Mouse (Mus musculus) megakaryocyte-erythroid progenitor cell, adult 5-6 weeks (primary cell): ENCODE results near the gene Ifi27l2b. TPM values are rescaled to one million over a fixed set of nuclear protein-coding genes. Genes with fewer than 3 reads are reported as not detected.
"Not testable (repeated sequence)": the region's sequence is repeated elsewhere in the genome, so short reads cannot be mapped to it uniquely, and the experiment has no call there.

Experiments
- ATAC-seq: replicated peaks from 2 replicates; pipeline ENCODE4 v1.8.0; 2016; ENCODE audit warnings: mild to moderate bottlenecking, inconsistent platforms; ENCODE audit not compliant: severe bottlenecking, poor library complexity, low FRiP score, low TSS enrichment
- total RNA-seq, 2 experiments: library from RNA; stranded (forward) in 1 of 2; stranded (reverse) in 1 of 2; fragments of 200-1000, 215-1000 nt in 1 of 2; fragments of >200 nt in 1 of 2; fragmentation: Nextera tagmentation in 1 of 2; gene quantifications; 2 replicates each; pipeline ENCODE4 v1.2.3; 2014 to 2017

Ifi27l2b gene
- total RNA-seq, 2 experiments from 2014 or later, result not detected

GRCm38 (mm10) chr12:103444261-103444660, 12.8 kb downstream of the Ifi27l2b start:
- ATAC-seq, result not testable (repeated sequence)

DNA sequence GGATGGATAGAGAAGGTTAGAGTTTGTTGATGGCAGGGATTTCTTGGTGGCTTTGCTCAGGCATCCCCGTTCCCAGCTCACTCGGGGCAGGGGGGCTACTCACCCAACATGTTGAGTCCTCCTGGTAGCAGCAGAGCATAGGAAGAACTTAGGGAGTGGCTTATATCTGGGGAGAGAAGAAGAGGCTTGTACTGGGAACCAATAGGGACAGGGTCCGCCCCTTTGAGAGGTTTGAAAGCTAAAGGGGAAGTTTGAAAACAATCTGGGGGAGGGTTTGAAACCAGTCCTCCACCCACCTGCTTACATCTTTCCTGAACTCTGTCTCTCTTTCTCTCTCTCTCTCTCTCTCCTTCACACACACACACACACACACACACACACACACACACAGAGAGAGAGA, 13.5 kb downstream of the Ifi27l2b start, which contains the start of gene Ifi27l2a:
Ifi27l2a (minus strand) TSS at position 157 of the 400 bp plus-strand sequence.
- peak; percentile 42; the same call in 1 of the 2 replicates for ATAC-seq

DNA sequence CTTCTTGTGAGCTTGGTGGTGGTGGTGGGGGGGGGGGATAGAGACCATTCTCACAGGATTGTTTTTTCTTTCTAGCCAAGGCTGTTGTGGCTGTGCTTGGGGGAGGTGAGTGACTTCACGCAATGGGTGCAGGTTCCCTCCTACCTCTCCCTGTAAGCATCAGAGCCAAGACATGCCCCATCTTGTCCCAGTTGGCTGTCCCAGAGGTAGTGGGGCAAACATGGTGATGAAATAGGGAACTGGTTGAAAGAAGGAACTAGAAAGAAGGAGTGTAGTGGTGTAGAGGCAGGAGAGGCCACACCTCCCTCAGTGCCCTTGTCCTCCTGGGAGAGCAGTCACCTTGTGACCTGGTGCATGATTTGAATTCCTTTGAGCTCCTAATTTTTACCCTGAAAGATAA, 19.4 kb downstream of the Ifi27l2b start:
- no peak for ATAC-seq

GRCm38 (mm10) chr12:103434861-103435260, 22.2 kb downstream of the Ifi27l2b start:
- ATAC-seq, result no peak

- ATAC-seq, result peak; percentile 97
Measured at GRCm38 (mm10) chr12:103433986-103434731, 22.9 kb downstream of the Ifi27l2b start, which contains the start of gene Ifi27. Gene Ifi27, plus strand, starts transcription at chr12:103434211.

- no peak for ATAC-seq
Measured at GRCm38 (mm10) chr12:103433430-103433829, 23.6 kb downstream of the Ifi27l2b start.

DNA sequence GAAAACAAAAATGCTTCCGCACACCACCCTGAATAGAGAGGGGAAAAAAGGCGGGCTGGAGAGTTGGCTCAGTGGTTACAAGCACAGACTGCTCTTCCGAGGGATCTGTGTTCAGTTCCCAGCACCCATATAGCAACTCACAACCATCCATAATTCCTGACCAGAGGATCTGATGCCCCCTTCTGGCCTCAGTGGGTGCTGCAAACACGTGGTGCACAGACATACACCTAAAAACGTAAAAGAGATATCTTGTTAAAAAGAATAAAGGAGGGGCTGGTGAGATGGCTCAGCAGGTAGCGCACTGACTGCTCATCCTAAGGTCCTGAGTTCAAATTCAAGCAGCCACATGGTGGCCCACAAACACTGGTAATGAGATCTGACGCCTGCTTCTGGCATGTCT, 30.3 kb downstream of the Ifi27l2b start:
- ATAC-seq, result no peak

GRCm38 (mm10) chr12:103425729-103426470, 31.1 kb downstream of the Ifi27l2b start, which contains the start of gene Ddx24:
Gene Ddx24, minus strand, starts transcription at chr12:103425830.
- peak; percentile 96 for ATAC-seq

- ATAC-seq, result peak; percentile 4
Measured at GRCm38 (mm10) chr12:103425016-103425728, 31.9 kb downstream of the Ifi27l2b start.

- no peak for ATAC-seq
Measured at GRCm38 (mm10) chr12:103408144-103408543, 48.9 kb downstream of the Ifi27l2b start.

GRCm38 (mm10) chr12:103407720-103408119, 49.3 kb downstream of the Ifi27l2b start, which contains the start of gene 9330161L09Rik:
Gene 9330161L09Rik, minus strand, starts transcription at chr12:103407820.
- ATAC-seq, result no peak

DNA sequence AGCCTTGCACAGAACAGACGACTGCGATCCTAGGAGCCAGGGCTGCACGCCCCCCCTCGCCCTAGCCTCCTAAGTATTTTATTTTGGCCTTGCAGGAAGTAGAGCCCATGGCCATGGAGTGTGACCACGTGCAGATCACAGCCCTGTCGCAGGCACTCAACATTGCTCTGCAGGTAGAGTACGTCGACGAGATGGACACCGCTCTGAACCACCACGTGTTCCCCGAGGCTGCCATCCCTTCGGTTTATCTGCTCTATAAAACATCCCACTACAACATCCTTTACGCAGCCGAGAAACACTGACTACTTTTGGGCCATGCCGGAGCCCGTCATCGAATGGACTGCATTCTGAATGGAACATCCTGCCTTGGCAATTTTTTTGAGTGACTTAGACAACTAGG, 52.9 kb downstream of the Ifi27l2b start:
- ATAC-seq, result no peak

Other genes with a start within 250 kb of the Ifi27l2b start
- gene Prima1, start 215.1 kb downstream of the Ifi27l2b start, total RNA-seq (2014; fragmentation: Nextera tagmentation), result not detected in 2 replicates
- gene Prima1, start 215.1 kb downstream of the Ifi27l2b start, total RNA-seq (2017), result not detected in 2 replicates
- not detected in 2 replicates for gene Fam181a, start 146.2 kb downstream of the Ifi27l2b start, total RNA-seq (2014; fragmentation: Nextera tagmentation)
- gene Fam181a, start 146.2 kb downstream of the Ifi27l2b start, total RNA-seq (2017), result not detected in 2 replicates
- gene Asb2, start 101.2 kb downstream of the Ifi27l2b start, total RNA-seq (2014; fragmentation: Nextera tagmentation), result 3.5 TPM in 1 of 2 replicates, not detected in the other
- 0.38 TPM in 1 of 2 replicates, not detected in the other for gene Asb2, start 101.2 kb downstream of the Ifi27l2b start, total RNA-seq (2017)
- gene Otub2, start 68.5 kb downstream of the Ifi27l2b start, total RNA-seq (2014; fragmentation: Nextera tagmentation), result 10.4 and 11.9 TPM in 2 replicates
- gene Otub2, start 68.5 kb downstream of the Ifi27l2b start, total RNA-seq (2017), result 3.0 and 7.1 TPM in 2 replicates
- gene 9330161L09Rik, start 49.4 kb downstream of the Ifi27l2b start, total RNA-seq (2014; fragmentation: Nextera tagmentation), result 2.7 and 3.8 TPM in 2 replicates
- gene 9330161L09Rik, start 49.4 kb downstream of the Ifi27l2b start, total RNA-seq (2017), result 0.94 and 2.7 TPM in 2 replicates
- 89.8 and 108 TPM in 2 replicates for gene Ddx24, start 31.4 kb downstream of the Ifi27l2b start, total RNA-seq (2014; fragmentation: Nextera tagmentation)
- gene Ddx24, start 31.4 kb downstream of the Ifi27l2b start, total RNA-seq (2017), result 120 and 127 TPM in 2 replicates
- gene Ifi27, start 23.0 kb downstream of the Ifi27l2b start, total RNA-seq (2014; fragmentation: Nextera tagmentation), result 59.7 and 125 TPM in 2 replicates
- gene Ifi27, start 23.0 kb downstream of the Ifi27l2b start, total RNA-seq (2017), result 38.8 and 40.3 TPM in 2 replicates
- 11.1 and 12.0 TPM in 2 replicates for gene Ifi27l2a, start 13.5 kb downstream of the Ifi27l2b start, total RNA-seq (2014; fragmentation: Nextera tagmentation)
- gene Ifi27l2a, start 13.5 kb downstream of the Ifi27l2b start, total RNA-seq (2017), result 2.9 and 11.7 TPM in 2 replicates
- 0.50 TPM in 1 of 2 replicates, not detected in the other for gene Ppp4r4, start 75.1 kb upstream of the Ifi27l2b start, total RNA-seq (2014; fragmentation: Nextera tagmentation)
- 0.27 TPM in 1 of 2 replicates, not detected in the other for gene Ppp4r4, start 75.1 kb upstream of the Ifi27l2b start, total RNA-seq (2017)
- gene Serpina10, start 174.2 kb upstream of the Ifi27l2b start, total RNA-seq (2014; fragmentation: Nextera tagmentation), result not detected in 2 replicates
- gene Serpina10, start 174.2 kb upstream of the Ifi27l2b start, total RNA-seq (2017), result not detected in 2 replicates
- not detected in 2 replicates for gene Serpina6, start 200.0 kb upstream of the Ifi27l2b start, total RNA-seq (2014; fragmentation: Nextera tagmentation)
- not detected in 2 replicates for gene Serpina6, start 200.0 kb upstream of the Ifi27l2b start, total RNA-seq (2017)
- not detected in 2 replicates for gene Serpina16, start 218.9 kb upstream of the Ifi27l2b start, total RNA-seq (2014; fragmentation: Nextera tagmentation)
- gene Serpina16, start 218.9 kb upstream of the Ifi27l2b start, total RNA-seq (2017), result not detected in 2 replicates
- not detected in 2 replicates for gene Serpina1f, start 238.3 kb upstream of the Ifi27l2b start, total RNA-seq (2014; fragmentation: Nextera tagmentation)
- gene Serpina1f, start 238.3 kb upstream of the Ifi27l2b start, total RNA-seq (2017), result not detected in 2 replicates